Mouse (Mus musculus) midbrain, embryonic 13.5 days (tissue): ENCODE data around the gene Ankrd33. TPM values are rescaled to one million over a fixed set of nuclear protein-coding genes. Genes with fewer than 3 reads are reported as not detected.

Experiments
- ATAC-seq: fragments of 200-750 bp; cut with Nextera tagmentation; 2 replicates; pipeline ENCODE4 v1.8.0; 2017; ENCODE audit warnings: mild to moderate bottlenecking, moderate TSS enrichment, moderate library complexity
- H3K27ac ChIP-seq: fragments of 300-500 bp; sonication (generic); 2 replicates; pipeline ENCODE4 v1.5.1; 2015; ENCODE audit warnings: inconsistent platforms, mild to moderate bottlenecking, moderate library complexity
- H3K27me3 ChIP-seq: fragments of 300-500 bp; sonication (generic); 2 replicates; pipeline ENCODE4 v1.6.1; 2015; ENCODE audit warnings: mild to moderate bottlenecking, inconsistent platforms
- H3K36me3 ChIP-seq: fragments of 300-500 bp; sonication (generic); 2 replicates; pipeline ENCODE4 v1.6.1; 2015; ENCODE audit warnings: mild to moderate bottlenecking, inconsistent platforms
- H3K4me1 ChIP-seq: fragments of 300-500 bp; sonication (generic); replicated peaks from 2 replicates; pipeline ENCODE4 v1.6.1; 2015; ENCODE audit warnings: inconsistent platforms
- H3K4me2 ChIP-seq: fragments of 300-500 bp; sonication (generic); replicated peaks from 2 replicates; pipeline ENCODE4 v1.6.1; 2015; ENCODE audit warnings: moderate library complexity, mild to moderate bottlenecking, inconsistent platforms
- H3K4me3 ChIP-seq: fragments of 300-500 bp; sonication (generic); replicated peaks from 2 replicates; pipeline ENCODE4 v1.5.1; 2015; ENCODE audit warnings: mild to moderate bottlenecking, inconsistent platforms
- H3K9ac ChIP-seq: fragments of 300-500 bp; sonication (generic); replicated peaks from 2 replicates; pipeline ENCODE4 v1.6.1; 2015; ENCODE audit warnings: mild to moderate bottlenecking, inconsistent platforms
- H3K9me3 ChIP-seq: fragments of 300-500 bp; sonication (generic); 2 replicates; pipeline ENCODE4 v1.6.1; 2016; ENCODE audit warnings: mild to moderate bottlenecking, inconsistent platforms
- WGBS: fragments of 180-500 bp; shearing (Covaris S2); methylation state at CpG from one replicate; pipeline ENCODE4 v1.1.7; 2015; 5-methylcytosine and 5-hydroxymethylcytosine counted together
- polyA plus RNA-seq: library from polyadenylated mRNA; unstranded; fragments of >200 nt; fragmentation: Nextera tagmentation; extraction: Ambion mirVana; gene quantifications from 2 replicates; pipeline ENCODE4 v1.2.1, GENCODE M21; 2015

Ankrd33 gene
- polyA plus RNA-seq: not detected in 2 replicates

DNA sequence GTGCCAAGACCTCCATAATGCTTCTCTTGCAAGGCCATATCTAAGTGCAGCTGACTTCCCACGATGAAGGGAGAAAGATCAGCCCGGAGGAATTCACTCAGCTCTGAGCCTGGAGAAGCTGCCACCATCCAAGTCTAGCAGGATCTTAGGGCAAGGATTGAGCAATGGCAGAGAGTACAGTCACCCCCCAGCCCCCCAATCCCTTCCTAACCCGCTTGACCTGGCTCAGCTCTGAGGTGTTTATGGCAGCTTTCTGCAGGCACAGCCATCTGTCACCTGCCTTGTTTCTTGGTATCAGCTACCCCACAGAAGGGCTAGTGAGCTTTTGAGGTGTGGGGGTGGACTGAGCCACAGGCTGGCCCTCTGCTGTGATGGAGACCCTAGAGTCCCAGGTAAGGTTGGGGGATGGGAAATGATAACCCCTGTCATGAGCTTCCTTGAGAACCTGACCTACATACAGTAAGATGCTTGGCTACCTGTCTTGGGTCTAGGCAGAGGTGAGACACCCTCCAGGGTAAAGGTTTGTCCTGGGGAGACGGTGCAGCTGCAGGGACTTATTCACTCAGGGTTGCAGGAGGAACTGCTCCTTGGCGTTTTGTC is at the start of gene Ankrd33:
Ankrd33 (plus strand) TSS at position 245 of the 600 bp plus-strand sequence.
- Histone ChIP-seq H3K4me2 (no peak within 1 kb of the TSS), H3K27me3 (peaks cover 3% of the 10 kb centered on the region), H3K9me3 (no peaks in the 10 kb centered on the region), H3K4me1 (no peaks in the 10 kb centered on the region), H3K27ac (no peak within 1 kb of the TSS), H3K9ac (no peak within 1 kb of the TSS), H3K36me3 (no peaks in the 10 kb centered on the region), H3K4me3 (no peak within 1 kb of the TSS)
- 78% methylated on average over 5 of the region's 5 CpGs for WGBS
- ATAC-seq: no peak

DNA sequence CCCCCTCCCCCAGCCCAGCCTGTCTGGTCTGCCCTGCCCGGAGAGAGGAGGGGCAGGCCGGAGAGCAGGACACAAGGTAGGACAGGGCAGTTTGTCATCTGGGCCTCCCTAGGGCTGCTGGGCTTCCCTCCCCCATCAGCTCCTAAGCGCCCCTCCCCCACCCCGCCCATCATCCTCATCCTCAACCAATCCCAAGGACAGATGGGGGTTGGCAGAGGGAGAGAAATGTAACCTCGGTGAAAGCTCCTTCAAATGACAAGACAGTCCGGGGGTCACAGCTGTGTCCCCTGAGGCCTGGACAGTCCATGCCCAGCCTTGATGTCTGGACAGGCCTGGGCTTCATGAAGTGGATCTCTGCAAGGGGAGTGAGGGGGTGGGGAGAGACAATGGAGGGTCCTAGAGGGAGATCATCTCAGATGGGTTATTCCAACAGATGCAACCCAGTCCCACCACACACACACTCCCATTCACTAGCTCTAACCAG is 49.1 kb upstream of the Ankrd33 start:
- no peak overlapping the region for H3K4me3 ChIP-seq
- H3K4me2 ChIP-seq: no peak overlapping the region
- 0 out of 2 replicates have a peak overlapping the region, but pooled peaks have one; percentile 25 for H3K9ac ChIP-seq
- no peaks in the 10 kb centered on the region for H3K27me3 ChIP-seq
- H3K9me3 ChIP-seq: no peaks in the 10 kb centered on the region
- peak overlapping the region; percentile 66 for H3K27ac ChIP-seq
- peak; percentile 44 for ATAC-seq
- H3K36me3 ChIP-seq: no peaks in the 10 kb centered on the region
- H3K4me1 ChIP-seq: peaks cover 83% of the 10 kb centered on the region
- 6% methylated on average over 6 of the region's 6 CpGs for WGBS

GRCm38 (mm10) chr15:101066920-101067696 is 48.4 kb upstream of the Ankrd33 start:
- H3K4me3 ChIP-seq: no peak overlapping the region
- no peaks in the 10 kb centered on the region for H3K9me3 ChIP-seq
- WGBS: 8% methylated on average over 7 of the region's 9 CpGs
- H3K36me3 ChIP-seq: no peaks in the 10 kb centered on the region
- 0 out of 2 replicates have a peak overlapping the region, but pooled peaks have one; percentile 11 for H3K4me2 ChIP-seq
- H3K9ac ChIP-seq: no peak overlapping the region; the same call in 1 of the 2 replicates
- H3K27me3 ChIP-seq: 0 out of 2 replicates have a peak, but pooled peaks cover 3% of the 10 kb centered on the region
- peaks cover 80% of the 10 kb centered on the region for H3K4me1 ChIP-seq
- ATAC-seq: peak; percentile 59
- peak overlapping the region; percentile 74 for H3K27ac ChIP-seq

DNA sequence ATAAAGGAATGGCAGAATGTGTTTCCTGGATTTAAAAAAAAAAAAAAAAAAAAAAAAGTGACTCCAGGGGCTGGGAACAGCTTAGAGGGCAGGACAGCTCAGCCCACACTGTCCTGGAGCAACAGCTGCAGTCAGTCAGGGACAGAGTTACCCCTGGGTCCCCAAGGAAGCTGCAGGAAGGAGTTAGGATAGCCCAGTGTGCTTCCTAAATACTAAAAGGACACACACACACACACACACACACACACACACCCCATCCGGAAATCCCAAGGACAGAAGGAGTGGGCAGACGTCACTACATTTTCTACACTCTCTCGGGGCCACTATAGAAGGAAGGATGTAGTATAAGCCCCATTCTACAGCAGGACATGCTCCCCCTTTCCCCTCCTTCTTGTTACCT is 47.5 kb upstream of the Ankrd33 start:
- ATAC-seq: no peak
- no peaks in the 10 kb centered on the region for H3K9me3 ChIP-seq
- no peak overlapping the region for H3K4me3 ChIP-seq
- H3K4me2 ChIP-seq: no peak overlapping the region
- no peak overlapping the region; the same call in 1 of the 2 replicates for H3K9ac ChIP-seq
- H3K27me3 ChIP-seq: 0 out of 2 replicates have a peak, but pooled peaks cover 3% of the 10 kb centered on the region
- peaks cover 72% of the 10 kb centered on the region for H3K4me1 ChIP-seq
- H3K36me3 ChIP-seq: no peaks in the 10 kb centered on the region
- H3K27ac ChIP-seq: peak overlapping the region; percentile 58; the same call in 1 of the 2 replicates
- 35% methylated on average over 3 of the region's 3 CpGs for WGBS

DNA sequence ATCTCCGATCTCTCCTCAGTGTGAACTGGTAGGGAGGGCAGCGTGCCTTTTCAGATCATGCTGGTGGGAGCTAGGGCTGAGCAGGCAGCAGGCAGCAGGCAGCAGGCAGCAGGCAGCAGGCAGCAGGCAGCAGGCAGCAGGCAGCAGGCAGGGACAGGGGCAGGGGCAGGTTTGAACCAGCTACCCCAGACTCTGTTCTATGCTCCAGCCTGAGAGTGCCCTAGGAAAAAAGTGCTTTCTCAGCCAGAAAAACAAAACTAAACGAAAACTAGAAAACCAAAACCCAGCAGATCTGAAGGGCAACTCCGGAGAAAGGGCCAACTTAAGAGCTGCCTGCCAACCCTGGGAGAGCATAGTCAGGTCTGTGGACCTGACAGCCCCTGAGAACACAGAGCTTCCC is 46.9 kb upstream of the Ankrd33 start:
- no peaks in the 10 kb centered on the region for H3K9me3 ChIP-seq
- H3K4me3 ChIP-seq: no peak overlapping the region
- 0 out of 2 replicates have a peak overlapping the region, but pooled peaks have one; percentile 58 for H3K27ac ChIP-seq
- peaks cover 73% of the 10 kb centered on the region for H3K4me1 ChIP-seq
- 0 out of 2 replicates have a peak, but pooled peaks cover 3% of the 10 kb centered on the region for H3K27me3 ChIP-seq
- no peak overlapping the region for H3K4me2 ChIP-seq
- H3K36me3 ChIP-seq: no peaks in the 10 kb centered on the region
- H3K9ac ChIP-seq: no peak overlapping the region
- no peak for ATAC-seq
- 53% methylated on average over 4 of the region's 4 CpGs for WGBS

DNA sequence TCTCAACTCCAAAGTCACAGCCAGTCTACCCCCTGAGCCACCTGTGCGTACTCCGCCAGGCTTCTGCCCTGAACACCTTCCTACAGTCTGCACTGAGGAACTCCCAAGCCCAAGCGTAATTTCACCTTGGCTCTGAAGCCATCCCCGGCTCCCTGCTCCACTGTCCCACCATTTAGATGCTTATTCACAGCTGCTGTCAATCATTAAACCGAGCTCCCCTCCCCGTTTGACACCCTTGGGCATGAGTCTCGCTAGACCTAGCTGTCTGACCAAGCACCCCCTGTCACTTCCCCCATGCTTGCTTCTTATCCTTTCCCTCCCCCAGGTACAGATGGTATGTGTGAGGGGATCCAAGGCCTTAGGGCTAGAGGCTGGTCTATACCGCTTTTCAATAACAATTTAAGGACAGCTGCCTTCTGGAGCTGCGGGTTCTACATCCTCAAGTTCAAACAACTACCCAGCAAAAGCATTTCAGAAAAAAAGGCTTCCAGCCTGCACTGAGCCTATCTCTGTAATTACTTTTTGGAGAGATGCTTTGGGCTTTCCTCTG is 45.8 kb upstream of the Ankrd33 start:
- Histone ChIP-seq H3K4me2 (no peak overlapping the region), H3K4me3 (no peak overlapping the region), H3K36me3 (no peaks in the 10 kb centered on the region), H3K9ac (peak overlapping the region; percentile 29; the same call in 1 of the 2 replicates), H3K27ac (peak overlapping the region; percentile 48; the same call in 1 of the 2 replicates), H3K4me1 (peaks cover 72% of the 10 kb centered on the region), H3K9me3 (no peaks in the 10 kb centered on the region), H3K27me3 (0 out of 2 replicates have a peak, but pooled peaks cover 3% of the 10 kb centered on the region)
- ATAC-seq: no peak
- WGBS: 44% methylated on average over 9 of the region's 9 CpGs

DNA sequence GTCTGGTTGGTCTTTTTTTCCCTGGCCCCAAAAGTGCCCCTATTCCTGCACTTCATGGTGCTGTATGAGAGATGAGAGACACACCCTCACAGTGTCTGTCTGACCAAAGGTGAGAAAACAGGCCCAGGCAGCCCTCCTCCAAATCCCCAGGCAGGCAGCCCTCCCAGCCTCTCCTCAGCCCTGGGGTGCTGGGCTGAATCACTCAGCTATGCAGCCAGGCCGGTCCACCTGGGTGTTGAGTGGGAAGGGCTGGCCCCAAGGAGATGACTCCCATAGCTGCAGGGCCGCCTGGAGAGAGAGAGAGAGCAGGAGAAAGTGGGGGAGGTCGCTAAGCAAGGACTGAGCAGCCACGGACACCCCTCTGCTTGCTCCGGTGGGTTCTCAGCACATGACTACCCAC is 44.8 kb upstream of the Ankrd33 start:
- WGBS: 30% methylated on average over 5 of the region's 5 CpGs
- H3K27me3 ChIP-seq: 0 out of 2 replicates have a peak, but pooled peaks cover 3% of the 10 kb centered on the region
- no peaks in the 10 kb centered on the region for H3K36me3 ChIP-seq
- H3K27ac ChIP-seq: no peak overlapping the region
- H3K4me2 ChIP-seq: no peak overlapping the region
- peaks cover 71% of the 10 kb centered on the region for H3K4me1 ChIP-seq
- H3K9ac ChIP-seq: no peak overlapping the region
- no peak overlapping the region for H3K4me3 ChIP-seq
- H3K9me3 ChIP-seq: no peaks in the 10 kb centered on the region
- no peak for ATAC-seq

DNA sequence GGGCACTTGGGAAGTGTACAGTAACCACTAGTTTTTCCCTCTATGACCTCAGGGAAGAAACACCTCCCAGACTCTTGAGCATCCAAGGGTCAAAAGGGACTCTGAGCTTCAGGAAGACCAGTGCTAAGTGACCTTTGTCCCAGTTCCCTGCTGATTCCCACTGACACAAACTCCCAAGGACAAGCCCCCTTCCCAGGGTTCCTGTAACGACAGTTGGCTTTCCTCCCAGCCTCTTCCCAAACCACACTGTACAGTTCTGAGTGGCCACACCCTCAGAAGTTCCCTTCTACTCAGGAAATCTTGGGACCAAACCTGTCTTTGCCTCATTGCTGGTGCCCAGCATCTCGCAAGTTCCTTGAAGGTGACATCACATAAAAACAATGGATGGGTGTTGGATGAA is 42.8 kb upstream of the Ankrd33 start:
- WGBS: 76% methylated on average over 2 of the region's 2 CpGs

DNA sequence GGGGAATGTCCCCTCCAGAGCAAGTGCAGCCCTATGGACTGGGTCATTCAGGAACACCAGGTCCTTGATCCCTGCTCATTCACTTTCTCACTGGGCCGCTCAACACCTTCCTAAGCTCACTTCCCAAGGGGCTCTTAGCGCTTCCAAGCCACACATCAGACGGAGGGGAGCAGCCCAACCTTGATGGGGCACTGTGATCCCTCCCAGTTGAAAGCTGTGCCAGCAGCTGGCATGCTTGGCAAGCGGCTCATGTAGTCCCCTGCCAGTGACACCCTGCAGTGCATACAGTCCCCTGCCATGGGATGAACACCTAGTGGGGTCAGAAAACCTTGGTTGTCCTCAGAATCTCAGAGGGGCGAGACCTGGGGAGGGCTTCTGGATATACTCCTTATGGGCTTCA is 41.5 kb upstream of the Ankrd33 start:
- Histone ChIP-seq H3K4me1 (peaks cover 69% of the 10 kb centered on the region), H3K4me3 (no peak overlapping the region), H3K27me3 (0 out of 2 replicates have a peak, but pooled peaks cover 3% of the 10 kb centered on the region), H3K9me3 (no peaks in the 10 kb centered on the region), H3K36me3 (no peaks in the 10 kb centered on the region), H3K27ac (no peak overlapping the region), H3K9ac (no peak overlapping the region), H3K4me2 (no peak overlapping the region)
- 76% methylated on average over 5 of the region's 5 CpGs for WGBS
- no peak for ATAC-seq

More for the DNA sequence above, 42.8 kb upstream of the Ankrd33 start:
- Histone ChIP-seq H3K27ac (no peak overlapping the region), H3K9ac (no peak overlapping the region), H3K4me2 (no peak overlapping the region), H3K4me1 (peaks cover 71% of the 10 kb centered on the region), H3K36me3 (no peaks in the 10 kb centered on the region), H3K4me3 (no peak overlapping the region), H3K27me3 (0 out of 2 replicates have a peak, but pooled peaks cover 3% of the 10 kb centered on the region), H3K9me3 (no peaks in the 10 kb centered on the region)
- no peak for ATAC-seq

DNA sequence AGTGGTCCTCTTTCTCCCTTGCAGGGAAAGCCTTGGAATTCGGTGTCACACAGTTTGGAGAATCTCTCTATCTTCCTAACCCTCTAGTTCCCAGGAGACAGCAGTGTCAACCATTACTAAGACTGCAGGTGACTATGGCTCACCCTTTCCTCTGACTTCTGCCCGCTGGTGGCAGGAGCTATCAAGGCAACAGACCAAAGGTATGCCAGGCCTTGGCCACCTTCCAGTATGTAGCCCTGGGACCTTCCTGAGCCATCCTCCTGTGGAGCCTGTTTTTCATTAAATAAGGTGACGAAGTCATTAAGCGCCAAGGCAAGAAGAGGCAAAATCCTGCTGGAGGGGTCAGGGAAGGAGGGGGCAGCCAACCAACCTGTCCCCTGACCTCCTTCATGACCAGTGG is 40.4 kb upstream of the Ankrd33 start:
- Histone ChIP-seq H3K4me1 (peaks cover 67% of the 10 kb centered on the region), H3K9ac (no peak overlapping the region), H3K4me2 (peak overlapping the region; percentile 84), H3K4me3 (no peak overlapping the region), H3K27ac (0 out of 2 replicates have a peak overlapping the region, but pooled peaks have one; percentile 9), H3K9me3 (no peaks in the 10 kb centered on the region), H3K27me3 (peaks cover 12% of the 10 kb centered on the region; the same call in 1 of the 2 replicates), H3K36me3 (no peaks in the 10 kb centered on the region)
- 69% methylated on average over 4 of the region's 4 CpGs for WGBS
- ATAC-seq: no peak

DNA sequence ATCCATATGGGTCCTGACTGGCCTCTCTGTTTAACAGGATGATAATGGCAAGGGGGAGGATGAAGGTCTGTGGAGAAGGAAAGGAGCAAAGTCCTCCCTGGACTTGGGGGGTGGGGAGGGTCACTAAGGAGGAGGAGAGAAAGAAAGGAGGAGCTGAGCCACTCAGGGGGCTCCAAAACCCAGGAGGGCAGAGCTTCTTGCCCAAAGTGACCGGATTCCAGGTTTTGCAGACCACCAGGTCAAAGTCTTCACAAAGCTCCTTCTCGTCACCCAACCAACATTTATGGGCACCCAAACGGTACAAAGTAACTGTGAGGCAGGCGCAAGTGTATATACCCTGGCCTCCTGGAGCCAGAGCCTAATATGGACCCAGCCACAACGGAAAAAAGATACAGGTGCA is 39.9 kb upstream of the Ankrd33 start:
- no peak for ATAC-seq
- no peaks in the 10 kb centered on the region for H3K36me3 ChIP-seq
- H3K4me3 ChIP-seq: peak overlapping the region; percentile 65
- H3K4me2 ChIP-seq: peak overlapping the region; percentile 84
- WGBS: 24% methylated on average over 5 of the region's 5 CpGs
- no peaks in the 10 kb centered on the region for H3K9me3 ChIP-seq
- H3K9ac ChIP-seq: no peak overlapping the region
- peak overlapping the region; percentile 83 for H3K27ac ChIP-seq
- H3K27me3 ChIP-seq: peaks cover 15% of the 10 kb centered on the region
- H3K4me1 ChIP-seq: peaks cover 65% of the 10 kb centered on the region
